Mouse (Mus musculus): ENCODE data around the gene Dynll1. TPM values are rescaled to one million over a fixed set of nuclear protein-coding genes. Genes with fewer than 3 reads are reported as not detected.
A peak's percentile ranks its signal among the peaks of the same experiment; 100 is the strongest.

The Dynll1 gene
- polyA plus RNA-seq, 1 experiment from 2014 or later, result 857 TPM

DNA sequence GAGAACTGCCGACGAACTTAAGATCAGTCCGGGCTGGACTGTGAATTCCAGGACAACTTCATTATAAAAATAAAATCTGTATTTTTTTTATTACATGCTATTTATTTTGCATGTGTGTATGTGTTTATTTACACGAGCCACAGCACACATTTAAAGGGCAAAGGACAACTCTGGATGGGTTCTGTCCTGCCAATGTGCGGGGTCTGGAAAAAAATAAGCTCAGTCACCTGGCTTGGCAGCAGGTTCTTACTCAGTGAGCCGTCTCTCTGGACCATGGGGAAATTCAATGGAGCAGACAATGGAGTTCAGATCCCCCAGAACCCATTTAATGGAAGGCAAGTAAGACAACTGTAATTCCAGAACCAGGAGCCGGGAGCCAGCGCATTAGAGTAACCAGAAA is 39.7 kb downstream of the Dynll1 start:
- no peak for ATAC-seq
- Histone ChIP-seq H3K9me3 (replicated peaks) (no peaks in the 10 kb centered on the region), H3K9ac (0 out of 2 replicates have a peak overlapping the region, but pooled peaks have one; percentile 1), H3K4me3 (no peak overlapping the region), H3K4me1 (peaks cover 66% of the 10 kb centered on the region), H3K27me3 (replicated peaks) (no peaks in the 10 kb centered on the region), H3K36me3 (peaks cover 92% of the 10 kb centered on the region), H3K4me2 (peak overlapping the region; percentile 29; the same call in 1 of the 2 replicates), H3K27ac (peak overlapping the region; percentile 43; the same call in 1 of the 2 replicates)
- WGBS (ENCODE audit: insufficient replicate concordance), result 89% methylated on average over 8 of the region's 8 CpGs

DNA sequence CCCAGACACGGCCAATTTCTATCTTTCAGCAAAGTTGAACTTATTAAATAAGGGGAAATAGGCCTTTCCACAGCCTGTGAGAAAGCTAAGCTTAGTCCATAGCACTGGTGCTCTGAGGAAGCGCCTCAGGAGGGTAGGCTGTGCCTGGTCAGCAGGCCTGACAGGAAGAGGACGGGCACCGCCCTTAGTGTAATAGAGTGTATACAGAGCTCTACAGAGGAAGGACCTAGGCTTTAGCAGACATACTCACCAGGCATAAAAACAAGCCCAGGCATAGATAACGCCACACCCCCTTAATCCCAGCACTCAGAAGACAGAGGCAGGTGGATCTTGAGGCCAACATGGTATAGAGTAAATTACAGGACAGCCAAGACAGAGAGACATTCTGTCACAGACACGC is 40.4 kb downstream of the Dynll1 start:
- Histone ChIP-seq H3K27ac (peak overlapping the region; percentile 39), H3K9me3 (replicated peaks) (no peaks in the 10 kb centered on the region), H3K27me3 (replicated peaks) (no peaks in the 10 kb centered on the region), H3K36me3 (peaks cover 93% of the 10 kb centered on the region), H3K9ac (no peak overlapping the region), H3K4me3 (no peak overlapping the region), H3K4me1 (peaks cover 62% of the 10 kb centered on the region), H3K4me2 (peak overlapping the region; percentile 29)
- peak; percentile 87 for ATAC-seq
- 71% methylated on average over 6 of the region's 6 CpGs for WGBS (ENCODE audit: insufficient replicate concordance)

DNA sequence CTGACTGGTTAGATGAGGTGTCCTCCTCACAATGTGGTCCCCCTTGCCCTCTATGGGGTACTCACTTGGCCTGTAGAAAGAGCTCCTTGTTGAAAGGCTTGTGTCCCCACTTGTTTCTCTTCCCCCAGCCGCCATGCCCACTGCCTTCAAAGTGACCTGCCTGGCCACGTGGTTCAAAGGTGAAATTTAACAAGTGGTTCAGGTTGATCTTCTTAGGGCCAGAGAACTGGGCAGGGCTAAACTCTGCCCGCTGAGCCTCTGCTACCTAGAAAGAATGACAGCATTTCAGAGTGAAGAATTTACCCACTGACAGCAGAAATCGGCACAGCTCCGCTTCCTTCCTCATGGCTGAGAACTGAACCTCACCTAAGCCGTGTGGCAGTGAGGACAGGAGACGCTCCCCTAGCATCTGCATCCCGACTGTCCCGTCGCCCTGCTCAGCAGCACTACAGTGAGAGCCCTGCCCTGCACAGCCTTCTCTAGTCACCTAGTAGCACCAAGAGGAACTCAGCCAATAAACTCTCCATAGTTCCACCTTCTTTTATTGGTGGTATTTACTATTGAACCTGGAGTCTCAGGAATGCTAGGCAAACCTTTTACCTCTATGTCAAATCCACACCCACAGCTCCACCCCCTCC is 43.8 kb downstream of the Dynll1 start:
- no peak overlapping the region for H3K9ac ChIP-seq
- H3K9me3 ChIP-seq (replicated peaks), result no peaks in the 10 kb centered on the region
- H3K27ac ChIP-seq, result no peak overlapping the region
- peaks cover 31% of the 10 kb centered on the region for H3K4me1 ChIP-seq
- H3K27me3 ChIP-seq (replicated peaks), result no peaks in the 10 kb centered on the region
- H3K4me3 ChIP-seq, result no peak overlapping the region
- 83% methylated on average over 10 of the region's 10 CpGs for WGBS (ENCODE audit: insufficient replicate concordance)
- peaks cover 76% of the 10 kb centered on the region for H3K36me3 ChIP-seq
- ATAC-seq, result no peak
- no peak overlapping the region for H3K4me2 ChIP-seq

DNA sequence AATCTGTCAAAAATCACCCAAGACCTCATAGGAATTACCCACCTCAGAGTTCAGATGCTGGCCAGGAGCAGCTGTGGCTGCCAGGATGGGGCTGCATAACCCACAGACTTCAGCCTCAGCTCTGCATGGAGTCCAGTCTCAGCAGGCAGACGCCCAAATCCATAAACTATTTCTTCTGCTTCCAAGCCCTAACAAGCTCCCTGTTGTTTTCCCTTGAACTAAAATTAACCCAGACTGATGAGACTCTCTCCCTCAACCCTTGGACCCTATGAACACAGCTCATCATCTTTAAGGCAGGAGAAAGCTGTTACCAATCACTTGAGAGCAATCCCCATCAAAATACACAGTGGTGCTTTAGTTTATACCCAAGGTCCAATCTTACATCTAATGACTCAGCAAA is 45.3 kb downstream of the Dynll1 start:
- Histone ChIP-seq H3K9ac (no peak overlapping the region), H3K27me3 (replicated peaks) (no peaks in the 10 kb centered on the region), H3K36me3 (peaks cover 78% of the 10 kb centered on the region), H3K9me3 (replicated peaks) (no peaks in the 10 kb centered on the region), H3K4me1 (peaks cover 18% of the 10 kb centered on the region), H3K27ac (no peak overlapping the region; the same call in 1 of the 2 replicates), H3K4me3 (no peak overlapping the region), H3K4me2 (no peak overlapping the region)
- no peak for ATAC-seq
- WGBS (ENCODE audit: insufficient replicate concordance), result 100% methylated on average over 1 of the region's 1 CpGs

Other genes with a start within 250 kb of the Dynll1 start
- gene Gm10401, start 202.7 kb downstream of the Dynll1 start, polyA plus RNA-seq (2016; fragmentation: Nextera tagmentation; extraction: Ambion mirVana), result 12.2 and 15.1 TPM in 2 replicates
- gene Acads, start 181.7 kb downstream of the Dynll1 start, polyA plus RNA-seq (2016; fragmentation: Nextera tagmentation; extraction: Ambion mirVana), result 43.9 and 51.1 TPM in 2 replicates
- gene Unc119b, start 166.0 kb downstream of the Dynll1 start, polyA plus RNA-seq (2016; fragmentation: Nextera tagmentation; extraction: Ambion mirVana), result 16.1 and 17.6 TPM in 2 replicates
- 46.8 and 49.2 TPM in 2 replicates for gene Mlec, start 142.8 kb downstream of the Dynll1 start, polyA plus RNA-seq (2016; fragmentation: Nextera tagmentation; extraction: Ambion mirVana)
- 0.20 and 0.36 TPM in 2 replicates for gene Cabp1, start 106.6 kb downstream of the Dynll1 start, polyA plus RNA-seq (2016; fragmentation: Nextera tagmentation; extraction: Ambion mirVana)
- 140 and 143 TPM in 2 replicates for gene Pop5, start 65.2 kb downstream of the Dynll1 start, polyA plus RNA-seq (2016; fragmentation: Nextera tagmentation; extraction: Ambion mirVana)
- gene Rnf10, start 28.1 kb downstream of the Dynll1 start, polyA plus RNA-seq (2016; fragmentation: Nextera tagmentation; extraction: Ambion mirVana), result 166 and 172 TPM in 2 replicates
- gene Coq5, start 21.3 kb downstream of the Dynll1 start, polyA plus RNA-seq (2016; fragmentation: Nextera tagmentation; extraction: Ambion mirVana), result 43.3 and 46.2 TPM in 2 replicates
- gene Srsf9, start 26.2 kb upstream of the Dynll1 start, polyA plus RNA-seq (2016; fragmentation: Nextera tagmentation; extraction: Ambion mirVana), result 195 and 200 TPM in 2 replicates
- 20.6 and 21.2 TPM in 2 replicates for gene Gatc, start 40.2 kb upstream of the Dynll1 start, polyA plus RNA-seq (2016; fragmentation: Nextera tagmentation; extraction: Ambion mirVana)
- gene Triap1, start 40.2 kb upstream of the Dynll1 start, polyA plus RNA-seq (2016; fragmentation: Nextera tagmentation; extraction: Ambion mirVana), result 43.8 and 45.9 TPM in 2 replicates
- 783 and 814 TPM in 2 replicates for gene Cox6a1, start 48.0 kb upstream of the Dynll1 start, polyA plus RNA-seq (2016; fragmentation: Nextera tagmentation; extraction: Ambion mirVana)
- 2.5 and 2.7 TPM in 2 replicates for gene Msi1, start 128.6 kb upstream of the Dynll1 start, polyA plus RNA-seq (2016; fragmentation: Nextera tagmentation; extraction: Ambion mirVana)
- gene Pla2g1b, start 165.3 kb upstream of the Dynll1 start, polyA plus RNA-seq (2016; fragmentation: Nextera tagmentation; extraction: Ambion mirVana), result 0.42 and 0.69 TPM in 2 replicates
- 6.3 and 7.5 TPM in 2 replicates for gene Sirt4, start 183.7 kb upstream of the Dynll1 start, polyA plus RNA-seq (2016; fragmentation: Nextera tagmentation; extraction: Ambion mirVana)
- gene Pxn, start 205.7 kb upstream of the Dynll1 start, polyA plus RNA-seq (2016; fragmentation: Nextera tagmentation; extraction: Ambion mirVana), result 17.4 and 20.1 TPM in 2 replicates

Measured in liver, embryonic 12.5 days (tissue).